Mouse (Mus musculus) intestine, postnatal 0 days (tissue): ENCODE data around the gene Cd38. TPM values are rescaled to one million over a fixed set of nuclear protein-coding genes. Genes with fewer than 3 reads are reported as not detected.
A peak's percentile ranks its signal among the peaks of the same experiment; 100 is the strongest.

Experiments used
- ATAC-seq: fragments of 200-750 bp; cut with Nextera tagmentation; 2 replicates; pipeline ENCODE4 v1.8.0; 2017; ENCODE audit warnings: mild to moderate bottlenecking, moderate TSS enrichment, moderate library complexity
- H3K27ac ChIP-seq: fragments of 300-500 bp; sonication (generic); 2 replicates; pipeline ENCODE4 v1.5.1; 2014; ENCODE audit warnings: mild to moderate bottlenecking, low read depth, low read length, moderate library complexity
- H3K27me3 ChIP-seq: fragments of 300-500 bp; sonication (generic); replicated peaks from 2 replicates; pipeline ENCODE4 v1.6.1; 2014; ENCODE audit warnings: low read length, mixed read lengths; ENCODE audit not compliant: control insufficient read depth, insufficient read depth
- H3K36me3 ChIP-seq: fragments of 300-500 bp; sonication (generic); 2 replicates; pipeline ENCODE4 v1.6.1; 2014; ENCODE audit warnings: mild to moderate bottlenecking, moderate library complexity; ENCODE audit not compliant: control insufficient read depth, insufficient read depth
- H3K4me1 ChIP-seq: fragments of 300-500 bp; sonication (generic); replicated peaks from 2 replicates; pipeline ENCODE4 v1.6.1; 2014; ENCODE audit warnings: antibody characterized with exemption, low read length, mixed read lengths; ENCODE audit not compliant: control insufficient read depth, insufficient read depth
- H3K4me2 ChIP-seq: fragments of 300-500 bp; sonication (generic); replicated peaks from 2 replicates; pipeline ENCODE4 v1.6.1; 2014; ENCODE audit warnings: low read depth, mild to moderate bottlenecking, moderate library complexity
- H3K4me3 ChIP-seq: fragments of 300-500 bp; sonication (generic); 2 replicates; pipeline ENCODE4 v1.5.1; 2014; ENCODE audit warnings: low read depth, low read length
- H3K9ac ChIP-seq: fragments of 300-500 bp; sonication (generic); 2 replicates; pipeline ENCODE4 v1.6.1; 2014; ENCODE audit warnings: mild to moderate bottlenecking, low read depth, low read length
- H3K9me3 ChIP-seq: fragments of 300-500 bp; sonication (generic); 2 replicates; pipeline ENCODE4 v1.6.1; 2016; ENCODE audit warnings: mixed run types; ENCODE audit not compliant: control insufficient read depth
- CTCF ChIP-seq: sonication (generic); IDR thresholded peaks from 2 replicates; pipeline ENCODE4 v1.5.1; 2016; ENCODE audit warnings: low read depth, mild to moderate bottlenecking, control low read depth, antibody characterized with exemption, moderate library complexity
- WGBS: fragments of 180-500 bp; shearing (Covaris S2); extraction: QIAGEN DNeasy Blood & Tissue Kit; methylation state at CpG from one replicate; pipeline ENCODE4 v1.1.7; 2014; 5-methylcytosine and 5-hydroxymethylcytosine counted together
- polyA plus RNA-seq: library from polyadenylated mRNA; unstranded; fragments of >200 nt; fragmentation: Nextera tagmentation; extraction: Ambion mirVana; gene quantifications from 2 replicates; pipeline ENCODE4 v1.2.1, GENCODE M21; 2015

The Cd38 gene
- polyA plus RNA-seq, 1 experiment from 2014 or later = 9.5 TPM

DNA sequence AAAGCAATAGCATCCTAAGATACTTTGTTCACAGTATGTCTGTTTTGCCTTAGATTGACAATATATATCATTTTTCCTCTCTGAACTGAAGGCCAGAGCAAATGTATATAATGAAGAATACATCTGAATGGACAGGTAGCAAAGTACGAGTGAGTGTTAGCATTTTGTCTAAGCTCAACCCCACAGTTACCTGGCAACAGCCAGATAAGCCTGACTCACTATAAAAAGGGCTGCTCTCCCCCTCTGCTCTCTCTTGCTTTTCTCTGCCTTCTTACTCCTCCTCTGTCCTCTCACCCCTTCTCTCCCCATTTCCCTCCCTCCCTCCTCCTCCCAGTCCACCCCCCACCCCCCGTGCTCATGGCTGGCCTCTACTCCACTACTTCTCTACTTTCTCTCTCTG lies 64.9 kb downstream of the Cd38 start:
- Histone ChIP-seq H3K27ac (no peak overlapping the region), H3K4me2 (no peak overlapping the region), H3K27me3 (no peaks in the 10 kb centered on the region), H3K36me3 (no peaks in the 10 kb centered on the region), H3K4me3 (no peak overlapping the region), H3K4me1 (no peaks in the 10 kb centered on the region), H3K9ac (no peak overlapping the region), H3K9me3 (no peaks in the 10 kb centered on the region)
- 22% methylated on average over 2 of the region's 2 CpGs for WGBS
- no peak for TF ChIP-seq CTCF
- no peak for ATAC-seq

DNA sequence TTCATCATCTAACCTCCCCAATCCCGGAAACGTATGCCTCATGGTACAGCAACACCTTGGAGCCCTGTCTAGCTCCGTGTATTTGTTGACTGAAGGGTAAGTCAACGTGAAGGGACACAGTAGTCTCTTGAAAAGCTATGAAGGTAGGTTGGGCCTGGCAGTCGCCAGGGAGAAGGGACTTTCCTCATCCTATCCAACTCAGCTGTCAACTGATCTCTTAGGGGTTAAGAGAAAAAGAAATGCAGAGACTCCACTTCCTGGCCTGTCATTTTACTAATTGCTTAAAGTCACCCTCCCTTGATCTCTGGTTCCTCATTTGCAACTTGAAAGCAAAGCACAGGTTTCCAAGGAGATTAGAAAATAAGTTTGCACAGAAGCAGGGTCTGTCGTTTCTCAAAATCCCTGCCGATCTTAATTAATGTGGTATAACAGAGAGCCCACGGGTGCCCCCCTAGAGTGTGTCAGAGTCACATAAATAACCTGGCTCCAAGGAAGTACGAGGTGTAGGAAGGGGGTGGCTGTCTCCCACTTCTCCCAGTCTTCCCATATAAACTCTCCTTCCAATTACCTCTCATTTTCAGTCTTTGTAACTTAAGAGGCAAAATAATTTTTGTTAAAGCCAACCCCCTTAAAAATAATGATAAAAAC lies 79.1 kb downstream of the Cd38 start:
- no peaks in the 10 kb centered on the region for H3K36me3 ChIP-seq
- H3K9ac ChIP-seq = no peak overlapping the region
- WGBS = 25% methylated on average over 9 of the region's 9 CpGs
- no peak overlapping the region for H3K4me3 ChIP-seq
- peak overlapping the region; percentile 61 for H3K4me2 ChIP-seq
- ATAC-seq = no peak
- 0 out of 2 replicates have a peak, but pooled peaks cover 10% of the 10 kb centered on the region for H3K4me1 ChIP-seq
- no peaks in the 10 kb centered on the region for H3K9me3 ChIP-seq
- peak overlapping the region; percentile 70; the same call in 1 of the 2 replicates for H3K27ac ChIP-seq
- TF ChIP-seq CTCF = no peak
- no peaks in the 10 kb centered on the region for H3K27me3 ChIP-seq

DNA sequence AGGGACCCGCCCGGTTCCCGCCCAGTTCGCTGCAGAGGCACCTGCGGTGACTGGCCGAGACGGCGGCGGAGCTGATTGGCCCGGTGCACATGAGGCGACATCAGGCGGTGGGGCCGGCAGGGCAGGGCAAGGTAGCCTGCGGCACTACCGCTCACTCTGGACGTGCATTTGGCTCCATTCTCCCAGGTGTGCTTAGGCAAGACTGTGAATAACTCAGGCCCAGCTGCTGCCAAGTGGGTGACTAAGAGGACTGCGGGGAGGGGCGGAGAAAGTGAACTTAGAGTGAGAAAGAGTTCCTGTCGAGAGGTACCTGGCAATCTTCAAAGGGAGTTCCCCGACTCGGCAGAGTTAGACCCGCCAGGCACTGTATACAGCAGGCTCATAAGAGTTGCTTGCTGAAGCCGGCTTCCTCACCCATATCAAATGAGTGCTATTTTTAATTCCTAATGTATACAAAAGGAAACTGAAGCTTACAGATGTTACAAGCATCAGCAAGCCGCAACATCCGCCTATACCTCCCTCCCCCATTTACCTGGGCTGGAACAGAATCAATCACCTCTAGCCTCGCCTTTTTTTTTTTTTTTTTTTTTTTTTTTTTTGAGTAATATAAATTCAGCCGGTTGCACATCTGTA lies 79.9 kb downstream of the Cd38 start:
- peak overlapping the region; percentile 70; the same call in 1 of the 2 replicates for H3K27ac ChIP-seq
- no peaks in the 10 kb centered on the region for H3K27me3 ChIP-seq
- no peaks in the 10 kb centered on the region for H3K9me3 ChIP-seq
- H3K4me3 ChIP-seq = peak overlapping the region; percentile 13; the same call in 1 of the 2 replicates
- peak overlapping the region; percentile 61 for H3K4me2 ChIP-seq
- 2% methylated on average over 26 of the region's 27 CpGs for WGBS
- H3K9ac ChIP-seq = no peak overlapping the region
- TF ChIP-seq CTCF = peak; percentile 22
- no peaks in the 10 kb centered on the region for H3K36me3 ChIP-seq
- peak; percentile 99 for ATAC-seq
- 0 out of 2 replicates have a peak, but pooled peaks cover 10% of the 10 kb centered on the region for H3K4me1 ChIP-seq

DNA sequence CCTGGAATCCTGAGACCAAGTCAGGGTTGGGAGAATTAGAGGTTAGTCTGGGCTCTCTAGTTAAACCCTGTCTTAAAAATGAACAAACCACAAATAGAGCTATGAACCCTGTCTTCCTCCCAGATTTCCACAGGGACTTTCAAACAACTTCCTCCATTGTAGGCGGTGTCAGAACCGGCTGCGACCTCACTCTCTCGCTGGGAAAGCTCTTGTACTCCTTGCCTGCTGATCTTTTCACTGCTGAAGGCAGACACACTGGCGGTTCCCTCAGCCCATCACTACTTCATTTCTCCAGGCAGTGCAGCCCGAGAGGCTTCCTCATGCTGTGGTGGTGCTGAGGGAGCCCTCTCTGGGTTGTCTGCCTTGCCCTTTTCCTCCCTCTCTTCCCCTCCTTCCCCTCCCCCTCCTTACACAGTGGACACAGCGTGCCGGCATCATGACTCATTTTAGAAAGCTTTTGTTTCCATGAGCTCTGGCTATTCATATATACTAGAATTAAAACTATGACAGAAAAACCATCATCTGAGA lies 80.5 kb downstream of the Cd38 start:
- ATAC-seq = 0 out of 2 replicates have a peak, but pooled peaks have one; percentile 1

DNA sequence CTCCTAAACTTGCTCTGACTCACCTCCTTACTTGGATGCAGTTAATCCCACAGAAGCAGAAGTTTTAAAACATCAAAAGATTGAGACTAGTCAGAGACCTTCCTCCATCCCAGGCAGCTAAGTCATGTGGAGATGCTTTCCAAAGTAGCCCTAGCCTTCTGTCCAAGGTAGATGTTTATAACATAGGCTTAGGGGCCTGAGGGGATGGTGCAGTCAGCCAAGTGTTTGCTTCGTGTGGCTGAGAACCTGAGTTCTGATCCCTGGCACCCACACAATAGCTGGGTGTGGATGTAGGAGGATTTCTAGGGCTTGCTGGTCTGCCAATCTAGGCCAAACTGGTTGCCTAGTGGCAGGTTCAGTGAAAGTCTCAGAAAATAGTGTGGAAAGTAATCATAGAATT lies 84.9 kb downstream of the Cd38 start:
- Histone ChIP-seq H3K27ac (no peak overlapping the region), H3K4me1 (0 out of 2 replicates have a peak, but pooled peaks cover 5% of the 10 kb centered on the region), H3K4me3 (no peak overlapping the region), H3K9me3 (no peaks in the 10 kb centered on the region), H3K9ac (no peak overlapping the region), H3K27me3 (no peaks in the 10 kb centered on the region), H3K4me2 (no peak overlapping the region), H3K36me3 (no peaks in the 10 kb centered on the region)
- WGBS = 71% methylated on average over 1 of the region's 1 CpGs
- ATAC-seq = no peak
- TF ChIP-seq CTCF = no peak

More for the DNA sequence above, 80.5 kb downstream of the Cd38 start:
- H3K36me3 ChIP-seq = no peaks in the 10 kb centered on the region
- 0 out of 2 replicates have a peak, but pooled peaks cover 10% of the 10 kb centered on the region for H3K4me1 ChIP-seq
- no peaks in the 10 kb centered on the region for H3K27me3 ChIP-seq
- H3K4me2 ChIP-seq = peak overlapping the region; percentile 61
- no peak overlapping the region for H3K9ac ChIP-seq
- H3K4me3 ChIP-seq = peak overlapping the region; percentile 13
- H3K9me3 ChIP-seq = no peaks in the 10 kb centered on the region
- WGBS = under 1% methylated on average over 8 of the region's 8 CpGs
- H3K27ac ChIP-seq = peak overlapping the region; percentile 70
- no peak for TF ChIP-seq CTCF

DNA sequence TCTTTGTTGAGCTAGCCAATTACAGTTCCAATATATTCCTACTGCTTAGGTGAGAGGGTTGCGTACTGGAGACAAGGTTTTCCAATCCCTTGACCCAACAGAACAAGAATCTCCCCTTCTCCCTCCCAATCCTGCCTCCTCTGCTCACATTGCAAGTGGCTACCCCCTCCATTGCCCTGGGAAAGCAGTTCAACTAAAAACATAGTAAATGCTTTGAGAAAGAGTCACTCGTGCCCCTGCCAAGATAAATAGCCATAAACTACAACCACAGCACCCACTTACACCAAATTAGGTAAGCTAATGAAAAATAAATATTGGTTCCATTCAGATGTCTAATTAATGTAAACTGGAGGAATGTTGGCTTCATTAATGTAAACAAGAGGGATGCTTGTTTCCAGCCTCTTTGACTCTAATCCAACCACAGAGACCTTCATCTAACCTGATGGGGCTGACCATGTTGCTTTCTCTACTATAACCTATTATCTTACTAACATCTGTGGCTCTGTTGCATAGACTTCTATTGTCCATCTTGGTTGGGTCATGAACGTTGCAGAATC lies 91.6 kb downstream of the Cd38 start:
- H3K4me2 ChIP-seq = no peak overlapping the region
- ATAC-seq = no peak
- 80% methylated on average over 3 of the region's 3 CpGs for WGBS
- H3K27me3 ChIP-seq = no peaks in the 10 kb centered on the region
- H3K4me1 ChIP-seq = no peaks in the 10 kb centered on the region
- no peak overlapping the region for H3K9ac ChIP-seq
- no peak overlapping the region for H3K27ac ChIP-seq
- no peak overlapping the region for H3K4me3 ChIP-seq
- no peak for TF ChIP-seq CTCF
- no peaks in the 10 kb centered on the region for H3K9me3 ChIP-seq
- H3K36me3 ChIP-seq = no peaks in the 10 kb centered on the region
